Mouse (Mus musculus): ENCODE measurements around the gene Bri3.

The Bri3 gene

GRCm38 (mm10) chr5:144261309-144261708 is 17.1 kb downstream of the Bri3 start:
- in situ Hi-C loops (cut with MboI, MseI) = no loop called here

DNA sequence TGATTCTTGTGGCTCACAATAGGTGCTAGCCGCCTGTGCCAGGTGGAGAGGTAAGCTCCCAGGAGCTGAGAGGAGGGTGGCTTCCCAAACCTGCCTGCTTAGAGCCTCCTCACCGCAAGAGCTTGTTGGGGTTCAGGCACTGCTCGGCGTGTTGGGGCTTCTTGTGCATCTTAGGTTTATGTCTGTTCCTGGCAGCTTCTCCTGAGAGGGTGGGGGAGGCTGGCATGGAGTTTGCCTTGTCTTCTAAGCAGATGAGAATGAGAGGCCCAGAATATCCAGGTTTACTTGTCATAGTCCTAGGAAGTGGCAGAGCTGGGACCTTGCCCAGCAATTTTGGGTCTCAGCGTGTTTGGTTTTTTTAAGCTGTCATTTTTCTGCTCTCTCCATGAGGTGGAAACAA is 17.6 kb downstream of the Bri3 start:
- in situ Hi-C loops (cut with MboI, MseI) = no loop called here

GRCm38 (mm10) chr5:144263082-144263481 is 18.8 kb downstream of the Bri3 start:
- in situ Hi-C loops (cut with MboI, MseI) = no loop called here

- in situ Hi-C loops (cut with MboI, MseI) = no loop called here
These were observed 19.3 kb downstream of the Bri3 start for GRCm38 (mm10) chr5:144263496-144263895.

DNA sequence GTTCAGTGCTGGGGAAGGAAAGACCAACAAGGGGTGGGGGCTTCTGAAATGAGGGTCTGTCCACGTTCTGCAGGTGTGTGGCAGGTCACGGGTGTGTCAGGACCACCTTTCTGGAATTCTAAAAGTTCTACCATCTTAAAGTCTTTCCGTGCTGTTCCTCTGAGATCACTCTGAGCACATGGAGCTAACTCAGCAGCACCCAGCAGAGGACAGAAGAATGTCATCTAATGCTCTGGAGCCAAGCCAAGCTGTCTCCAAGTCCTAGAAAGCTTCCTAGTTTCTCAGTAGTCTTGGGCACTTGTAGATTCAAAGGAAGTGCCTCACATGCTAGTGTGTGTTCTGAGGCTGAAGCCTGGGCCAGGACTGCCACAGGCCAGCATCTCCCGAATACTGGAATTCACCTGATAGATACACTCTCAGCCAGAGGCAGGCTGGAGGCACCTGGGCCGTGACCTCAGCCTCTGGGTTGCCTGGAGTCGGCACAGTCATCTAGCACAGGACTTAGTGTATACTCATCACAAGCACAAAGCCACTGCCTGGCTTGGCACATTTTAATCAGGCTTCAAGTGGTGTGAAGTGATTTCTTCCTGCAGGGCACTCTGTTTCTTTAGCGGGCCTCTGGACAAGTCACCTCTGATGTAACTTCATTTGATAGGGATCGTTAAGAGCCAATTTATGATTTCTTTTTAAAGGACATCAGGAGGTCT is 23.5 kb downstream of the Bri3 start:
- in situ Hi-C loops (cut with MboI, MseI) = no loop called here

GRCm38 (mm10) chr5:144269926-144270325 is 25.7 kb downstream of the Bri3 start:
- in situ Hi-C loops (cut with MboI, MseI) = no loop called here

DNA sequence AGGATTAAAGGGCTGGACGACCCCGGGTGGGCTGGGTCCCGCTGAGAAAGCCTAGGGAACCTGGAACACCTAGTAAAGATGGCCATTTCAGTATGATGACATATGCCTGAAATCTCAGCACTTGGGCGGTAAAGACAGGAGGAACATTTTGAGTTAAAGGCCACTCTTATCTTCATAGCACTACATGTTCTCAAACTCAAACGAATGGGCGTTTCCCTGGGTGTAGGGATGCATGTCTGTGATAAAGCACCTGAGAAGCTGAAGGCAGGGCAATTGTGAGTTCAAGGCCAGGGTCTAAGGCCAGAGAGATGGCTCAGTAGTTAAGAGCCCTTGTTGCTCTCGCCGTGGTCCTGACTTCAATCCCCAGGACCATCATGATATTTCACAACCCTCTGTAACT is 26.2 kb downstream of the Bri3 start:
- in situ Hi-C loops (cut with MboI, MseI) = no loop called here

GRCm38 (mm10) chr5:144271118-144271517 is 26.9 kb downstream of the Bri3 start:
- in situ Hi-C loops (cut with MboI, MseI) = no loop called here

DNA sequence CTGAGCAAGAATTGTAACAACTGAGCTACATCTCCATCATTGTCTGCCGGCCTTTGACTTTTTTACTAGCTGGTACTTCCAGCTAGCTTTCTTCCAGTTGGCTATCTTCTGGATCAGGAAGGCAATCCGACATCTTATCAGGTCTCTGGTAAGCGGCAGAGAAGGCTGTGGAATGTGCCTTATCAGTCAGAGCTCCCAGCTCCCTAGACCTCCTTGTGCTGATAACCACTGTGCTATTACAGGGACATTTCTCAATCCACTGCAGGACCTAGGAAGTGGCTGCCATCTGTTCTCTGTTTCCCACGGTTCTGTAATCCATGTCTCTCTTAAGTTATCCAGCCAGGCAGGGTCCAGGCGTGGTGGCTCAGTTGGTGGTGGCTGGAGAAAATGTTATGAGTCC is 27.5 kb downstream of the Bri3 start:
- in situ Hi-C loops (cut with MboI, MseI) = no loop called here

GRCm38 (mm10) chr5:144274904-144275303 is 30.7 kb downstream of the Bri3 start:
- in situ Hi-C loops (cut with MboI, MseI) = no loop called here

- in situ Hi-C loops (cut with MboI, MseI) = no loop called here
These were observed 32.8 kb downstream of the Bri3 start for GRCm38 (mm10) chr5:144276898-144277630.

- in situ Hi-C loops (cut with MboI, MseI) = no loop called here
These were observed 34.2 kb downstream of the Bri3 start for GRCm38 (mm10) chr5:144278374-144278960.

GRCm38 (mm10) chr5:144279081-144279541 is 34.9 kb downstream of the Bri3 start:
- in situ Hi-C loops (cut with MboI, MseI) = no loop called here

GRCm38 (mm10) chr5:144279926-144280325 is 35.7 kb downstream of the Bri3 start:
- in situ Hi-C loops (cut with MboI, MseI) = no loop called here

- in situ Hi-C loops (cut with MboI, MseI) = no loop called here
These were observed 38.4 kb downstream of the Bri3 start for GRCm38 (mm10) chr5:144282470-144283260.

DNA sequence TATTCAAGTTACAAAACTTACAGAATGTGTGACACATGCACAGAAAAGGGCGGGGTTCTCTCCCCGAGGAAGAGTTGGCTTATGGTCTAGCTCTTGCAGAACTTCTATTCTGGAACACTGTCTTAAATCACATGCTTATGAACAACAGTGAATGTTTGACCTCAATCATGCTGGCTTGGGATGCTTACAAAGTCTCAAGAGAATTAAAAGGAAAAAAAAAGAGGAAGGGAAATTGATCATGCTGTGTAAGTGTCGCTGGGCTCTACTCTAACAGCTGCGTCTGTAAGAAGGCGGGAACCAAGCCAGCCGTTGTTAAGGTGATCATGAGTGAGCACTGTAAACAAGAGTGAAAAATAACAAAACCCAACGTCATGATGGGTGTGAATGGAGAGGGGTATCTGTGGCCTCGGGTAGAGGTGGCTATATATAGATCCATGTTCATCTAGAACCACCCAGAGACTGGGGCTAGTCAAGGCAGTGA is 39.4 kb downstream of the Bri3 start:
- in situ Hi-C loops (cut with MboI, MseI) = no loop called here

DNA sequence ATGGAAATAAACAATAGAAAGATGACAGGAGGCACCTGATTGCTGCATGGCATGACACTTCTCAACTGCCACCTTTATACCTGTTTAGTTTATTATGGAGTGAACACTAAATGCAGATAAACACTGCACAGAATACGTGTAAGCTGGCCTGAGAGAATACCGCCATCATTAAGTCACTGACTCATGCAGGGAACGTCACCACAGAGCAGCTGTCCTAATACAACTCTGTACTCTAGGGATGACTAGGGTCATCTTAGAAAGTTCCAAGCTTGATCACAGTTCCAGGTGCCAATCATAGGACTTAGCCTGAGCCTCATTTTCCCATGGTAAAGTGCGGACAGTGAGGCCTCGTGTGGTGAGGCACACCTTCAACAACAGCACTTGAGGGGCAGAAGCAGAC is 40.4 kb downstream of the Bri3 start:
- in situ Hi-C loops (cut with MboI, MseI) = no loop called here

GRCm38 (mm10) chr5:144286591-144287266 is 42.5 kb downstream of the Bri3 start:
- in situ Hi-C loops (cut with MboI, MseI) = no loop called here

GRCm38 (mm10) chr5:144287267-144287820 is 43.1 kb downstream of the Bri3 start:
- in situ Hi-C loops (cut with MboI, MseI) = no loop called here

DNA sequence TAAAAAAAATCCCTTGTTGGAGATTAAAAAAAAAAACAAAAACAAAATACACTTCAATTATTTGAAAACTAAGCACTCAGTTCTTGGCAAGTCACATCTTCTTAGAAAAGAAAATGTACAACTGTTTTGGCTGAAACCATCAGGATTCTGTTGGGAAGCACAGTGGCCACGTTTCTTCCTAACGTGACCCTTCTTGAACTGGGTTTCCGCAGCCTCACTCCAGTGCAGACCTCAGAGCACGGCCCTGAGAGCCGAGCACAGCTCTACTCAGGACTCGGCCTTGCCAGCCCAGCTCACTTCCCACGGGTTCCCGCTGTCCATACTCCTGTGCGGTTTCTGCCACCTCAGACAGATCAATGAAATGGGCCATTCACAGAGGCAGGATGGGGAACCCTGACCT is 44.2 kb downstream of the Bri3 start:
- in situ Hi-C loops (cut with MboI, MseI) = no loop called here
